Mouse (Mus musculus): ENCODE results near the gene Zfp768. TPM values are rescaled to one million over a fixed set of nuclear protein-coding genes. Genes with fewer than 3 reads are reported as not detected.

The Zfp768 gene
- polyA plus RNA-seq, 1 experiment from 2014 or later: 9.0 TPM

GRCm38 (mm10) chr7:127296098-127296497 lies 49.3 kb downstream of the Zfp768 start, which contains the start of gene Itgal:
Itgal (plus strand) TSS chr7:127296260.
- Histone ChIP-seq H3K4me1 (replicated peaks; ENCODE audit: control insufficient read depth, insufficient read depth) (no peaks in the 10 kb centered on the region), H3K9ac (ENCODE audit: low read length) (no peak within 1 kb of the TSS), H3K27ac (replicated peaks) (no peak within 1 kb of the TSS), H3K36me3 (ENCODE audit: control insufficient read depth, insufficient read depth, low read length) (no peaks in the 10 kb centered on the region), H3K4me2 (replicated peaks; ENCODE audit: low read depth) (no peak within 1 kb of the TSS), H3K27me3 (ENCODE audit: control insufficient read depth, insufficient read depth, low read length) (no peaks in the 10 kb centered on the region), H3K4me3 (ENCODE audit: low read depth, low read length) (no peak within 1 kb of the TSS), H3K9me3 (ENCODE audit: control insufficient read depth, low read length) (no peaks in the 10 kb centered on the region)
- DNase-seq (ENCODE audit: low spot score): no peak
- TF ChIP-seq CTCF (IDR thresholded peaks at IDR 0.05; ENCODE audit: low read depth) (no peak), EP300 (optimal IDR thresholded peaks at IDR 0.05) (no peak)
- WGBS: 82% methylated on average over 11 of the region's 11 CpGs
- ATAC-seq (ENCODE audit: low FRiP score, low TSS enrichment): no peak

Other genes starting within 250 kb of the Zfp768 start
- gene Qprt, start 223.4 kb downstream of the Zfp768 start, polyA plus RNA-seq (2015; fragmentation: Nextera tagmentation; extraction: Ambion mirVana): 0.89 and 1.4 TPM in 2 replicates
- 0.21 and 0.22 TPM in 2 replicates for gene Spn, start 207.8 kb downstream of the Zfp768 start, polyA plus RNA-seq (2015; fragmentation: Nextera tagmentation; extraction: Ambion mirVana)
- gene Cd2bp2, start 149.5 kb downstream of the Zfp768 start, polyA plus RNA-seq (2015; fragmentation: Nextera tagmentation; extraction: Ambion mirVana): 22.8 and 25.2 TPM in 2 replicates
- 11.7 and 12.1 TPM in 2 replicates for gene Tbc1d10b, start 137.1 kb downstream of the Zfp768 start, polyA plus RNA-seq (2015; fragmentation: Nextera tagmentation; extraction: Ambion mirVana)
- 11.7 and 15.9 TPM in 2 replicates for gene Mylpf, start 136.7 kb downstream of the Zfp768 start, polyA plus RNA-seq (2015; fragmentation: Nextera tagmentation; extraction: Ambion mirVana)
- gene Zfp553, start 112.5 kb downstream of the Zfp768 start, polyA plus RNA-seq (2015; fragmentation: Nextera tagmentation; extraction: Ambion mirVana): 11.4 and 12.2 TPM in 2 replicates
- 7.0 and 7.9 TPM in 2 replicates for gene Sept1, start 112.5 kb downstream of the Zfp768 start, polyA plus RNA-seq (2015; fragmentation: Nextera tagmentation; extraction: Ambion mirVana)
- 27.3 and 29.6 TPM in 2 replicates for gene Zfp771, start 101.3 kb downstream of the Zfp768 start, polyA plus RNA-seq (2015; fragmentation: Nextera tagmentation; extraction: Ambion mirVana)
- gene Dctpp1, start 84.9 kb downstream of the Zfp768 start, polyA plus RNA-seq (2015; fragmentation: Nextera tagmentation; extraction: Ambion mirVana): 79.8 and 84.5 TPM in 2 replicates
- gene Sephs2, start 71.5 kb downstream of the Zfp768 start, polyA plus RNA-seq (2015; fragmentation: Nextera tagmentation; extraction: Ambion mirVana): 113 and 115 TPM in 2 replicates
- gene Itgal, start 49.3 kb downstream of the Zfp768 start, polyA plus RNA-seq (2015; fragmentation: Nextera tagmentation; extraction: Ambion mirVana): 0.80 and 1.1 TPM in 2 replicates
- gene Zfp747, start 30.5 kb upstream of the Zfp768 start, polyA plus RNA-seq (2015; fragmentation: Nextera tagmentation; extraction: Ambion mirVana): 4.9 and 5.4 TPM in 2 replicates
- gene 9130019O22Rik, start 41.6 kb upstream of the Zfp768 start, polyA plus RNA-seq (2015; fragmentation: Nextera tagmentation; extraction: Ambion mirVana): 3.0 and 3.1 TPM in 2 replicates
- 3.3 and 3.9 TPM in 2 replicates for gene E430018J23Rik, start 48.0 kb upstream of the Zfp768 start, polyA plus RNA-seq (2015; fragmentation: Nextera tagmentation; extraction: Ambion mirVana)
- gene Zfp764, start 61.2 kb upstream of the Zfp768 start, polyA plus RNA-seq (2015; fragmentation: Nextera tagmentation; extraction: Ambion mirVana): 4.0 and 4.3 TPM in 2 replicates
- 15.6 and 17.8 TPM in 2 replicates for gene Zfp688, start 76.5 kb upstream of the Zfp768 start, polyA plus RNA-seq (2015; fragmentation: Nextera tagmentation; extraction: Ambion mirVana)
- gene Zfp689, start 103.6 kb upstream of the Zfp768 start, polyA plus RNA-seq (2015; fragmentation: Nextera tagmentation; extraction: Ambion mirVana): 2.1 and 2.9 TPM in 2 replicates
- 30.4 and 36.5 TPM in 2 replicates for gene Prr14, start 114.0 kb upstream of the Zfp768 start, polyA plus RNA-seq (2015; fragmentation: Nextera tagmentation; extraction: Ambion mirVana)
- gene Fbrs, start 133.6 kb upstream of the Zfp768 start, polyA plus RNA-seq (2015; fragmentation: Nextera tagmentation; extraction: Ambion mirVana): 8.7 and 9.3 TPM in 2 replicates
- gene Srcap, start 166.4 kb upstream of the Zfp768 start, polyA plus RNA-seq (2015; fragmentation: Nextera tagmentation; extraction: Ambion mirVana): 13.0 TPM in 2 replicates
- 6.1 and 6.4 TPM in 2 replicates for gene Gm42715, start 174.0 kb upstream of the Zfp768 start, polyA plus RNA-seq (2015; fragmentation: Nextera tagmentation; extraction: Ambion mirVana)
- 22.7 and 24.3 TPM in 2 replicates for gene Tmem265, start 215.8 kb upstream of the Zfp768 start, polyA plus RNA-seq (2015; fragmentation: Nextera tagmentation; extraction: Ambion mirVana)
- gene Phkg2, start 227.8 kb upstream of the Zfp768 start, polyA plus RNA-seq (2015; fragmentation: Nextera tagmentation; extraction: Ambion mirVana): 22.6 and 24.3 TPM in 2 replicates
- 3.5 and 3.6 TPM in 2 replicates for gene Ccdc189, start 243.0 kb upstream of the Zfp768 start, polyA plus RNA-seq (2015; fragmentation: Nextera tagmentation; extraction: Ambion mirVana)
- gene Rnf40, start 243.2 kb upstream of the Zfp768 start, polyA plus RNA-seq (2015; fragmentation: Nextera tagmentation; extraction: Ambion mirVana): 17.1 and 18.7 TPM in 2 replicates